Mouse (Mus musculus): ENCODE data around the gene Vmn2r42.
"Not testable (repeated sequence)": the region's sequence is repeated elsewhere in the genome, so short reads cannot be mapped to it uniquely, and the experiment has no call there.

Vmn2r42 gene

GRCm38 (mm10) chr7:8200220-8200619 lies at the start of gene Vmn2r42:
Vmn2r42 (minus strand) TSS chr7:8200320.
- not testable (repeated sequence) for DNase-seq (ENCODE audit: low read depth, low spot score)

- not testable (repeated sequence) for DNase-seq (ENCODE audit: low read depth, low spot score)
These were observed 38.6 kb downstream of the Vmn2r42 start, which contains the start of gene Vmn2r41 for GRCm38 (mm10) chr7:8161554-8161953. Vmn2r41 (minus strand) TSS chr7:8161654.
